Mouse (Mus musculus): ENCODE data around the gene Nol4l.

The Nol4l gene

GRCm38 (mm10) chr2:153444254-153445136 is 85.3 kb downstream of the Nol4l start:
- DNase-seq (ENCODE audit: low spot score in 2 of 2): peak; percentile 33 to 52

DNA sequence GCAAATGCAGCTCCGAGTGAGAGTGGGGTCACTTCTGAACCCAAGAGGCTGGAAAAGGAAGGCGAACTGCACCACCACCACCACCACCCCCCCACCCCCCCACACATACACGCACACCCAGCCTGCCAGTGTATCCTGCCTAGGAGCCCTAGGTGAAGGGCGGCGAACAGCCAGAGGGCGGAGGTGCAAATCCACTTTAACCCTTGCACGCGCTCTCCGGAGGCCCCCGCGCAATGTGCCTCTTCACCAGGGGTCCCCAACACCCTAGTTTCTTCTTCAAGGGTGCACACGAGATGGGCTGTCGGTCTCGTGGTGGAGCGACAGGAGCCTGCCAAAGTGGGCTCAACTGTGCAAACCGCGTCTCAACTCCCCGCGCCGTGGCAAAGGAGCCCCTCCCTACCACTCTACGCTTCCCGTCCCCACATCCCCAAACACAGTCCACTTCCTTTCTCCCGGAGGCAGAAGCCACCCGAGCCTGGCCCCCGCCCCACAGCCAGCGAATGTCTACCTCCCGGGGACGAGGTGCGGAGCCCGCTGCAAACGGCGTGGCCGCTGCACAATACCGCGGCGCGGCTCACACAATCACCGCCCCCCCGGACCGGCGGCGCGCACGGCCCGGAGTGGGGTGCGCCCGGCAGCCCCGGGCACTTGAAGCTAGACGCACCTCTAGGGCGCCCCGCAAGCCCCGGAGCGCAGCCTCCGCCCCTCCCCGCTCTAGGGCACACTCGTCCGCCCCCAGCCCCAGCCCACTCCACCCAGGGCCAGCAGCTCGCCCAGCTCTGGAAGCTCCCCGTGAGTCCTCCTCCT is 86.1 kb downstream of the Nol4l start:
- DNase-seq (ENCODE audit: low spot score in 2 of 2): peak in 1 of 2 experiments; percentile 45

DNA sequence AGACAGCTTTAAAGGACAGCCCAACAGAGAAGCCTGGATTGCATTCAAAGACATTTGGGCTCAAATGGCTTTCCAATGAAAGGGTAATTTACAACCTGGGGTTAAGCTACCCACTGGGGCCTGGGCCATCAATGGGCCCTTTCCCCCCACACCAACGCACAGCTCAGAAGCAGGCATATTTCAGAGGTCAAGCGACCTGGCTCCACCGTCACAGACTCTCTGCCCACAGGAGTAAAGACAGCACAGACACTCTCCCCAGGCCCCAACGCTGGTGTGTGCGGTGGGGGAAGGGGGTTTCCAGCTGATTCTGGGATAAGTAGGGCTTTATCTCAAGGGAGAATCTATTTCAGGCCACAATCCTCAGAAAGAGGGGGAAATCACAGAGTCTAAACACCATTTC is 87.1 kb downstream of the Nol4l start:
- no peak for DNase-seq (ENCODE audit: low spot score in 2 of 2)

- DNase-seq (ENCODE audit: low spot score in 2 of 2): no peak
Measured at GRCm38 (mm10) chr2:153441228-153441627, 88.5 kb downstream of the Nol4l start.

DNA sequence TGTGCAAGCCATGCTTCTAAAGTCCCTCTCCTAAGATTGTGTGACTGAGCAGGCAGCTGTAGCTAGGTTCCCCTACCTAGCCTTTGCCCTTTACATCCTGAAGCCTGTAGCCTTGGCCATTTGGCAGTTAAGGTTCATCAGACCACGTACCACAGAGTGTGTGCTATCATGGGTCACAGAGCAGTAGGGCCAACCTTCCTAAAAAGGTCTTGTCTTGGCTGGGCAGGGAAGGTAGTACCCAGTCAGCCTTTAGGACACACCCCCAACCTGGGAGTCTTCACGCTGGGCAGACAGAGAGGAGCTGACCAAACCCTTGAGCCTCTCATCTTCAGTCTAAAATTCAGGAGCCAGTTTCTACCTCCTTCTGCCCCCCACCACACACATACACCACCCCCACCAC is 89.0 kb downstream of the Nol4l start:
- no peak for DNase-seq (ENCODE audit: low spot score in 2 of 2)

DNA sequence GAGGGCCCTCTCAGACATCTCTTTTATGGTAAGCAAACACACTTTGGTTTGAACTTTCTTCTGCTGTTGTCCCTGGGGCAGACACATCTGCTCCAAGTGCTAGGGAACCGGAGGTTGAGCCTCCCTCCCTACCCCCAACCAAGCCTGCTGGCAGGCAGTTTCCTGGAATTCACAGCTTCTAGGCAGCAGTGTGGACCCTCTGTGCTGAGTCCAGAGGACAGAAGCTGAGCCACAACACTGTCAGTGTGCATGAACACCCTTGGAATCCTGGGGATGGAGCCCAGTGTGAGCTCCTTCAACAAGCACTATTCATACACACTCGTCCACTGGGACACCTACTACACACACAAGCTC is 92.5 kb downstream of the Nol4l start:
- no peak for DNase-seq (ENCODE audit: low spot score in 2 of 2)

GRCm38 (mm10) chr2:153436641-153437305 is 93.0 kb downstream of the Nol4l start:
- peak in 1 of 2 experiments; percentile 11 for DNase-seq (ENCODE audit: low spot score in 2 of 2)

DNA sequence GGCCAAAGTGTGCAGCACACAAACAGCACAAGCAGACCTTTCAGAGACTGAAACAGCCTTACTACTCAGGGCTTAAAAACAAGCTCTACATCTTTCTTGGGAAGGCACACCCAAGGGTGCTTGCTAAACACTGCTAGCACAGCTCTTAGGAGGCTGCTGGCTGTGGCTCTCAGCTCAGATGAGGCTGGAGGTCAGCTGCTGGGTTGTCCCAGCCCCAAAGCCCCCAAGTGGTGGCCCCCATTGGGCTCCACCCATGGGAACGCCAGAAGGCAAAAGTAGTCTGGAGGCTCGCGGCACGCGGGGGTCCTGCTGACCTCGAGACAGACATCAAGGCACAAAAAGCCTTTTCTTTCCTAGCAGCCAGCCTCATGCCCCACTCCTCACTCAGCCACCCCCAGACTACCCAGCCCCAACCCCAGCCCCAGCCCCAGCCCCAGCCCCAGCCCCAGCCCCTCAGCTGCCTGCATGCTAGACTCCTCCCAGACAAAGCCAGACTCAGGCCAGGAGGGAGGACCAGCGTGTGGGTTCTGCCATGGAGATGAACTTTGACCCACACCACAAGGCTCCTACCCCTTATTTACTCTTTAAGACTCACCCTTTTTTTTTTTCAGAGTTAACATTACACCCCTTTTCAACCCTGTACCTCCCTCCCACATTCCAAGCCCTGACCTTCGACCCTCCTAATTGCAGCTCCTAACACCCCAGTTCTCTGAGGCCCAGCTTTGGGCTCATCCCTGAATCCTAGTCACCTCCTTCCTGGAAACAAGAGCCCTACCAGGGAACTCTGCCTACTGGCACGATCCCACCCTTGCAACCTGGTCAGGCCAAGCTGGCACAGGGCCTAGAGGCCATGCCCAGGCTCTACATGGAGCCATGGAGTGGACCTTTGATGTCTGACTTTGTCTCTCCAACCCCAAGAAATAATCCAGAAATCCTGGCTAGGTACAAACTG is 94.6 kb downstream of the Nol4l start:
- DNase-seq (ENCODE audit: low spot score in 2 of 2): no peak

GRCm38 (mm10) chr2:153433859-153434258 is 95.9 kb downstream of the Nol4l start:
- DNase-seq (ENCODE audit: low spot score in 2 of 2): no peak

GRCm38 (mm10) chr2:153432492-153432891 is 97.3 kb downstream of the Nol4l start:
- no peak for DNase-seq (ENCODE audit: low spot score in 2 of 2)

- DNase-seq (ENCODE audit: low spot score in 2 of 2): no peak
Measured at GRCm38 (mm10) chr2:153430571-153430970, 99.2 kb downstream of the Nol4l start.

- DNase-seq (ENCODE audit: low spot score in 2 of 2): no peak
Measured at GRCm38 (mm10) chr2:153428485-153428884, 101.3 kb downstream of the Nol4l start.

GRCm38 (mm10) chr2:153426931-153427330 is 102.8 kb downstream of the Nol4l start:
- no peak for DNase-seq (ENCODE audit: low spot score in 2 of 2)

- no peak for DNase-seq (ENCODE audit: low spot score in 2 of 2)
Measured at GRCm38 (mm10) chr2:153425998-153426670, 103.6 kb downstream of the Nol4l start.

DNA sequence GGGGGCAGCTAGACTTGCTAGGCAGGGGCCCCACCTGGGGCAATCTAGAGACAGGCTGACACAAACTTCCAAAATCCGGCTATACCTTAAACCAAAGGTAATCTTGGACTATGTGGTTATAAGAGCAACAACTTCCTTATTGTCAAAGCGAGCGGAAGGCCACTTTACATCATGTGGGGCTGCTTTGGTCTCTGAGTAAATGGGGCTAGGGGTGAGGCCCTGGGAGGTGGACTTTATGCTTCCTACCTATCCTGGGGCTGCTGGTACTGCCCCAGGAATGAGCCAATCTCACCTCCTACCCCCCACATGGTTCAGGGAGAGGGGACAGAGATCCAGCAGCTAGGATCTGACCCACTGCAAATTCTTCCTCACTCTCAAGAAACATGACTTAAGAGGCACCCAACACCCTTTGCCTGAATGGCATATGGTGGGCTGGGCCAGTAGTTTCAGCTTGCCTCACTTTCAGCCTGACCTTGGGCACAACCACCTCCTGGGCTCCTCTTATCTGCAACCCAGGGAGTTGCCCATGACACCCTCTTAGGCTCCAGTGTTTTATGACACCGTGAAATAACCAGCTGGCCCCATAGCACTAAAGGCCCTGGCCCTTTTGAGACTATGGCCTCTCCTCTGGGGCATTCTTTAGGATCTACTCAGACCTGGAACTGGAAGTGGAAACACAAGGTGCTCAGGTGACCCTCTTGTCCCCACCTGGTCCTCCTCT is 104.5 kb downstream of the Nol4l start:
- DNase-seq (ENCODE audit: low spot score in 2 of 2): no peak

DNA sequence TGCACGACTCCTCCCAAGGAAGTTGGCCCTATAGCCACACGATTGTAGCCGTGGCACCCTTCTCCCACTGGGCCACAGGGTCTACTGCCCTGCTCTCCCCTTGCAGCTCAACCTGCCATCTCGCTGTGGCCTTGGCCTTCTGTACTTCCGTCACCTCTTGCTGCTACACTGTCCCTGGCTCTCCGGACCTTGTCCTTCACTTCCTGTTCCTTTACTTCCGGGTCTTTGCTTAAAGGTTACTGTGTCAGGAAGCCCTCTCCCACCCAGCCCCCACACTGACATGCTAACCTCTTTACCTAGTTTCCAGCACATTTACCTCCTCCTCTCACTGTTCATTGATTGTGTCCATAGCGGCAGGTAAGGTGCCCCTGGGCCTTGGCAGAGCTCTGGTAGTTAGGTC is 105.2 kb downstream of the Nol4l start:
- no peak for DNase-seq (ENCODE audit: low spot score in 2 of 2)

DNA sequence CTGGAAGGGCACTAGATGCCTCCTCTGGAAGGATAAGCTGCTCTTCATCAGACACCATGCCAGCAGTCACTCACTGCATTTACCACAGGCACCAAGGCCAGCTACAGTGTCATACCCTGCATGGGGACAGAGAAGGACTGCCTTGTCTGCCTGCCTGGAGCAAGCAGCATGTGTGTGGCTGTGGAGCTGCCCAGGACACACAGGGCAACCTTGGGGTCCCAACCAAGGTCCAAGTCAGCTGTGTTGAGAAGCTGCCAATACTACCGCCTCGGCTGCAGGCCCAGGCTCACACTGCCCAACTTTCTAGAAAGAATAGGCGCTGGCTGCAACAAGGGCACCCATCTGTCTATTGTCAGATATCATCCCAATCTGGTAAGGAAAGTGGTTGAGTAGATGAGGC is 106.7 kb downstream of the Nol4l start:
- DNase-seq (ENCODE audit: low spot score in 2 of 2): no peak

DNA sequence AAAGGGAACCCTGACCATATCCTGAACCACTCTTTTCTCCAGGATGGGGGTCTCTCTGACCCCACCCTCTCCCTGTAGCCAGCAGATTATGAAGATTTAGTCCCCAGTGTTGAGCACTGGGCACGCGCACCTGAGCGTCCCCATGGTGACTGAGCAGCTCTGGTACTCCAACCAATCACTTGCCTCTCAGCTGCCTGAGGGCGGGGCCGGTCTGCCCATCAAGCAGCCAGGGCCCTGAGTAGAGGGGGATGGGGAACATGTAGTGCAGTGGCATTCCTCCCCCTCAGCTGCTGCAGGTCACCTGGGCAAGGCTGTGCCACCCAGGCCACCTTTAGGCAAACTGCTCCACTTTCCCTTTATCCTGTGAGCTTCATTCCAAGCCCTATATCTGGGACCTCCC is 107.7 kb downstream of the Nol4l start:
- no peak for DNase-seq (ENCODE audit: low spot score in 2 of 2)

DNA sequence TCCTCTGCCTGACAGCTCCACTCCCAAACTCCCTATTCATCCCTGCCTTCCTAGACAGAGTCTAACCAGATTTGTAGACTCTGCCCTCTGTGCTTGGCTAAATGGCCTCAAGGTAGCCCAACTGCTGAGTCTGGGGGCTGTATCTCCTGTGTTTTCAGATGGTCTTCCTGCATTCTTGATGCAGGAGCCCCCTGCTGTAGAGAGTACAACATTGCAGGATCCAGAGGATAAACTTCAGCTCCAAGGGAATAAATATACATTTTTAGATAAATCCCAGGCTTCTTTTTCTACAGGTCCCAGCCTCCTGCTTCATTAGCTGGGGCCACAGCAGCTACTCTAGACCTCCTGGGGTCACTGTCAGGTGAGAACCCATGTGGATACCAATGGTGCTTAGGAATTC is 108.5 kb downstream of the Nol4l start:
- no peak for DNase-seq (ENCODE audit: low spot score in 2 of 2)

GRCm38 (mm10) chr2:153418381-153418780 is 111.4 kb downstream of the Nol4l start:
- no peak for DNase-seq (ENCODE audit: low spot score in 2 of 2)
